Mouse (Mus musculus): ENCODE measurements at regions not wholly inside any gene's neighbourhood (a gene's known extent, or its start where the extent isn't known, plus 50 kb on each side); places are given as distances from the start of the nearest gene placed in this dataset.

DNA sequence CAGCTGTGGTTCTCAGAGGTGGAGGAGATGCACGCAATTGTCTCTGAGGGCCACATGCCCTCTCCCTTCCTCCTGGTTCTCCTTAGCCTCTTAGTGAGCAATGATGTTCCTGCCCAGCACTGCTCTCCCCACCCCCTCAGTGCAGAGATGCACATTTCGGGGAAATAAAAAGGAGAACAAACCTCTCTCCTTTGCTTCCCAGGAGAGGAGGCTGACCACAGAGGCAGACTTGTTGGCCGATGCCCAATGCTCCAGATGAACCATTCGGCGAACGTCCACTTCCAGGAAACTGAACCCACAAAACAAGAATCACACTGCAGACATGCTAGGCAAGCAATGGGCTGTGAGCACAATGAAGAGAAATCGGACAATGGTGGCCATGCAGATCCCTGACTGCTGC lies 169.8 kb upstream of the Irf2bp2 start:
- TF ChIP-seq CTCF (IDR thresholded peaks at IDR 0.05; ENCODE audit: control insufficient read depth, insufficient read depth, low read length) = no peak
- no peak for TF ChIP-seq POLR2A (IDR thresholded peaks at IDR 0.05; ENCODE audit: borderline replicate concordance, control insufficient read depth, low read depth, low read length)

Data from bone marrow, adult 2 months (tissue).